Mouse (Mus musculus) left cerebral cortex, adult 9 months (tissue): ENCODE measurements around the gene Rbfox1.

ENCODE experiments used
- DNase-seq, 2 experiments: peaks; one replicate each; pipeline ENCODE4 v3.0.0; 2022; ENCODE audit warnings: low spot score in 2 of 2

The Rbfox1 gene

DNA sequence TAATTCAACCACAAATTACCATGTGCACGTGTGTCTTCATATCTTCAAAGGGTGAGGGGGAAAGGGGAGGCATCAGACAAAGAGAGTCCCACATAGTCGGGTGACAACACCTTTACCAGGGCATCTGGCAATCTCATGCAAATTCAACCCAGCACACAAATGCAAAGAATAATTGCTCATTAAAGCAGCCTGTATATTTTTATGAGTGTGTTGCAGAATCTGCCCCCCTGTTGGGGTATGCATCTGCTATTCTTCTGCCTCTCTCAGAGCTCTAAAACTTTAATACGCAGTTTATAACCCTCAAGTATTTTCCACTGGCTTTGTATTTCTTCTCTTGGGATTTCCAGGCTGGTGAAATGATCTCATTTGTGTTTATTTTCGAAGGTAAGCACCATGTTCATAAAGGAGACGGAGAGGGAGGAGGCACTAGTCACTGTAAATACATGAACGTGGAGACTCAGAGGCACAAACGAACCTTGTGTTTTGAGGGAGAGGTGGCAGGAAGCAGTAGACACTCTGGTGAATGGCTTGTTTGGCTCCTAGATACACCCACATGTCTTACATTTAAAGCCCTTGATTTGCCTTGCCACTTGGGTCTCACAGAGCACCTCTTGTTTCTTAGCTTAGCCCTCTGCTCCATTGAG lies 1462.5 kb downstream of the Rbfox1 start:
- no peak for DNase-seq

DNA sequence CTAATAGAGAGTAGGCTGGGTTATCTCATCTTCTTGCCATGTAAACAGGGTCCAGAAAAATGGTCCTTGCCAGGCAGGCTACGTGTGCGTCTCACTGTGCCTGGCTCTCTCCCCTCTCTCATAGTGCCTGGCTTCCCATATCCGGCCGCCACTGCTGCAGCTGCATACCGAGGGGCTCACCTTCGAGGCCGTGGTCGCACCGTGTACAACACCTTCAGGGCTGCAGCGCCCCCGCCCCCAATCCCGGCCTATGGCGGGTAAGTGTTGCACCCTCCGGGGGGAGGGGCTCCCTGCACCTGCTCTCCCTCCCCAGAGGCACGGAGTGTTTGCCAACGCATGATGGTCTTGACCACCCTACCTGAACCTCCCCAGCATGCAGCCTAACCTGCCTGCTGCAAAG lies 1467.7 kb downstream of the Rbfox1 start:
- no peak for DNase-seq

DNA sequence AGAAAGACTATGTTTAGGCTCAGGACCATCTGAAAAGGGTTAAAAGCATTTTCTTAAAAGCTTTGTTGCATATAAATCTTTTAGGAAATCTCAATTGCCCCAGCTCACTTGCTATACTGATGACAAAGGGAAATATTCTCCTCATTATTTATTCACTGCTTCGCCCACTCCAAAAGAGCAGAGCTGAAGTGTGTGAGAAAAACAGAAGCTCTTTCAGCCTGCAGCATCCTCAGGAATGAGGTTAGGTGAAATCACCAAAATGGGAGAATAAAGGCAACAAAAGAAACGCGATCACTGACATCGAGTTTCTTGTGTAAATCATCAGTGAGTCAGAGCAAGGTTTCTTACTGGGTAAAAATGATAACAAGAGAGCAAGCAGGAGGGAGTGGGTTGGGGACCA lies 1469.0 kb downstream of the Rbfox1 start:
- no peak for DNase-seq

DNA sequence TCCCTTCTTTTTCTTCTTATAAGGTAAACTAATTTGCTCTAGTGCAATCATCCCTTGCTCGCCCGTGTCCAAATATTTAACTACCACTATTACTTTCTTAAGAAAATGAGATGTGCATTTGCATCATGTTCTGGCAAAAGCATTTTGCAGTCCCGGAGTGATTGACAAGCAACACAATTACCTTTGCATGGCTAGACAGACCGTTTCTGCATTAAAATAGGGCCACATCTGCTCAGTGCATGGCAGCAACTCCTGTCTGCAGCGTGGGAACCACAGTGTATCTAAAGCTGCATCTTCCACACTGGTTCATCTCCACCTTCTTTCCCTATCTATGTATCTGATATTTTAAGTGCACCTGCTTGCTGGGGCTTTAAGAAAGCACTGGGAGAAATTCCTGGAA lies 1473.9 kb downstream of the Rbfox1 start:
- no peak for DNase-seq

DNA sequence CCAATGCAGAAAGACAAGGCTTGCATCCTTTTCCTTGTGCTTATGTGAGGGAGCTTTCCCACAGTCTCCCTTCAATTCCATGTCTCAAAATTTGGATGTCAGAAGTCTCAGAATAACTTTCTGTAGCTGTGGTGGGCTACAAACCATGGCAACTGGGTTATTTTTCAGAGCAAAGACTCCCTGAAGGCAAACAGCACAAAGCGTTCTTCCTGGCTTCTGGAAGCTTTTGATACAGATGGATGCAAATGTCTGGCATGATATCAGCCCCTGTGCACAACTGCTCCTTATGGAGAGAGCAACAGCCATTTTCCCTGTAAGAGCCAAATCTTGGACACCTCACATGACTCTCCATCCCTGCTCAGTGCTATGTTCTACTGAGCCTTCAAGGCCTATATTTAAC lies 1475.6 kb downstream of the Rbfox1 start:
- peak in 1 of 2 experiments; percentile 24 for DNase-seq

DNA sequence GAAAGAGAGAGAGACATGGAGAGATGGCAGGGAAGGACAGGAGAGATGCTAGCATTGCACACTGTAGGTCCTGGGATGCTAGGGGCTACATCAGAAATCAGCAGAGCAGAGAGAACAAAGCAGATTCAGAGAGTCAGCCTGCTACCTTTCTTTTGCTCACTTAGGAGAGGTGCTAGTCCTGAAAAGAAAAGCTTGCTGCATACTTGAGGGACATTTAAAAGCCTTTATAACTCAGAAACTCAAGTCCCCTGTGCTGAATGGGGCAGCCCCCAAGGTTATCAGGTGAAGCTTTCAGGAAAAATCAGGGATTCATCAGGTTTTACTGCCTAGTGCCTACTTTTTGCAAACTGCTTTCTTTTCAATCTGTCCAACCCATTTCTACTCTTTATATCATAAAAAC lies 1480.7 kb downstream of the Rbfox1 start:
- no peak for DNase-seq

DNA sequence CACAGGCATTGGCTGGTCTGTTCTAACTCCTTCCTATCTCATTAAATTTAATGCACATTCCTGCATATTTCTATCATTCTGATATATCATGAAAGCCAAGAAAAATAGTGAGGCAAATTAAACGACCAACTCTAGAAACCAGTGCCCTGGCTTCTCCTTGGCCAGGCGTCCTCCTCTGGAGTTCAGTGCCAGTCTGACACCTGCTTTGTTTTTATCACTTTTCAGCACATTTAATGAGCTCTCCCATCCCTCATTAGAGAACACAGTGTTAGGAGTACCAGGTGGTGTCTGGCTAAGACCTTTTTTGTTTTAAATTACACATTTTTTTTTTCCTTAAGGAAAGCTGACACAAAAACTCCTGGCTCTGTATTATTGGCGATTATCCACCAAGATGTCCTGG lies 1489.0 kb downstream of the Rbfox1 start:
- DNase-seq: no peak

DNA sequence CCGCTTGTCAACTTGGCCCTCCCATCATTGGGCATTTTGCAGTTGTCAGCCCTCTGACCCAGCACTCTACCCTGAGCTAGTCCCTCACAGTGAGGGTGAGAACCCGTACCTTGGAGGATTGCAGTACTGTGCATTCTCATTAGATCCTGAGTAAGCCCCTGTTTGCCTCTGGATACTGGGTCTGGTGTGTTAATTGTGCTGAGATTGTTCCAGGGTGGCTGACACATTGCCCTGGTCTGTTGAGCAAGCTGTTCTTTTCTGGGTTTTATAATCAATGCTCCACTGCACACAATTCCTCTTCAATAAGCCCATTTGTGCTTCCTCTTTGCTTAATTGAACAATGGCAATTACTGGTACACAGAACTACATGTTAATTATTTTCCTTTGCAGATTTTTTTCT lies 1489.5 kb downstream of the Rbfox1 start:
- DNase-seq: no peak

DNA sequence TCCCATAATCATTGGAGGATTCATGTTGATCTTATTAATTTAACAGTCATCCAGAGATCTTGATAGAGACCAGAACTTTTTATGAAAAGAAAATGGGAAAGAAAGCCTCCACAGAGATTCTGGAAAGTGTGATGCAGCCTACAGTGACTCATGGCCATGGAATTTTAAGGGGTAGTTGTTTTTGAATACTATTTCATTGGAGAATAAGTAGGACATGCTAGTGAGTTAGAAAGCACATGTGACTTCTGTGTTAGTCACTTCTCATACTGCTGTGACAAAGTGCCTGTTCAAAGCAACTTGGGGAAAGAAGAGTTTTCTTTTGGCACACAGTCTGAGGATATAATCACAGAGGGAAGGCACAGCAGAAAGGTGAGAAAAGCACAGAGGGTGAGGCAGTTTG lies 1510.9 kb downstream of the Rbfox1 start:
- peak in 1 of 2 experiments; percentile 8 for DNase-seq

DNA sequence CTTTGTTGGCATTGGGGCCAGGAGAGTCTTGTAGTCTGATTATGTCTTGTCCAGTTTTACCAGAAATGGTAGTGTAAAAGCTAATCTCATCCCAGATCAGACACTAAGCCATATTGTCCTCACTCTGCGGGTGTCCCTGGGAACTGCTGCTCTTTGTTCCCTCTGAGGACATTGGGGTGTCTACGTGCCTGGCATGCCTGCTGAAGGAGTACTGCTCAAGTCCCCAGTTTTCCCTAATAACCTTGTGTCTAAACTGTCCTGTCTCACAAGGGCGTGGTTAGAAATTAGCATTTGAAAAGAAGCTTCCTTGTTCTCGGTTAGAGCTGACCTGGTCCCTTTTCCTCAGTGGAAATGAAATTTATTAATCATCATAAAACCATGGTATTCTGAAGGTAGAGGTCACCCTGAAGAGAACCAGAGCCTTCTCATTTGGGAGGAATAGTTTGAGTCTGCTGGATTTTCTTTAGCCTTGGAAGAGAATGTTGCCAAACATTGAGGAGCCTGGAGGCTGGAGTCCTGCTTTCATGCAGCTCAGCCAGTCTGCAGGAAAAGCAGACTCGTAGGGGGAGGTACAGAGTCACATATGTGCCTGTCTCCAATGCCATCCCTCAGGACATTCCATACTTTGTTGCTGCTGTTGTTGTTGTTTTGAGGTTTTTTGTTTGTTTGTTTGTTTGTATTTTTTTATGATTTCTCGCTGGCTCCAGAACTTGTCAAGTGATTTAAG lies 1519.8 kb downstream of the Rbfox1 start:
- no peak for DNase-seq

DNA sequence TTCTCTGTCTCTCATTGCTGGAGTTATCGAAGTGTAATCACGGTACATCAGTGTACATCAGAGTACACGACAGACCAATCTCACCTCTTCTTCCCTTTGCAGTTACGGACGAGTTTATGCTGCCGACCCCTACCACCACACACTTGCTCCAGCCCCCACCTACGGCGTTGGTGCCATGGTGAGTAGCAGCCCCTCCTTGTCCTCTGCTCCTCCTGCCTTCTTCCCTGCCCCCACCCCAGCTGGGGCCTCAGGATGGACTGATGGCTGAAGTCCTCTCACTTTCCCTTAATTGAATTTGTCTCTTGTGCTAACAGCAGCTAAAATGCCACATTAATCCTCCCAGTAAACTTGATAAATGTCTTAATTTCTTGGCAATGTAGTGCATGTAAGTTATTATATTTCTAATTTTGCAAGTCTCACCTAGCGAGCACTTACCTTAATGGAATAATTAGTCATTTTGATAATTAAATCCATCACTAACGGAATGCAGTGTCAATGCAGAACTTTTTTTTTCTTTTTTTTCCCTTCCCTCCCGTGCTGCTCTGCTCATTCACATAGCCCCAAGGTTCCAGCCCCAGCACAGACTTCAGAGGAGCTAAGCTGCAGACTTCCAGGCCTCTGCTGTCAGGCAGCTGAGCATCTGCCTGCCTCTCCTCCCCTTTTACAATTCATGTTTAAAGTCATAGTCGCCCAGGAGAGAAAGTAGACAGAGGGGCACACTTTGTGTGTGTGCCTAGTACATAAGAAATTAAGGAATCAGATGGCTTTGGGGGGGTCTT lies 1522.9 kb downstream of the Rbfox1 start:
- no peak for DNase-seq

DNA sequence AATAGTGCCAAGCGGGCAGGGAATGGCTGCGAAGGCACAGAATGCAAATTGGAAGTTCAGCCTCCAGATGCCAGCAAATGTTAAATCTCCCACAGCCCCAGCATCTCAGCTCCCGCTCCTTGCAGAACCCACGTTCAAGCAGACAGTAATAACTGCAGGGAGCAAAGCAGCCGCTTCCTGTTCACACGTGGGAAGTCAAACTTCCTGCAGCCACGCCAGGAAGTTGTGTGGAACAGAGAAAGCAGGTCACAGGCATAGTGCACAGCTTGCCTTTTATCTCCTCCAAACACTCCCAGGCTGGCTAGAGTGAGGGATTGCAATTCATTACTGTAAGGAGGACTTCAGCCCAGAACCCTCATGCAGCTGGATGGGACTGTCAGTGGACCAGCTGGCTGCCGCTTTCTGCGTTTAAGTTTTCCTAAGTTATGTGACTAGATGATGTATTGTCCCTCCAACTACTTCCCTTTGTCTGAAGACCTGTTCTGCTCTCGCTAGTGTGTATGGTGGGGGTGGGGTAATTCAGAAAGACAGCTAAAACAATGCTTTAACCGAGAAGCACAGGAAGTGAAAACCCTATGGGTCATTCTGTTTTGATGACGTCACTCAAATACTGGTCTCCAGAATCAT lies 1534.6 kb downstream of the Rbfox1 start:
- DNase-seq: peak; percentile 20 to 56

DNA sequence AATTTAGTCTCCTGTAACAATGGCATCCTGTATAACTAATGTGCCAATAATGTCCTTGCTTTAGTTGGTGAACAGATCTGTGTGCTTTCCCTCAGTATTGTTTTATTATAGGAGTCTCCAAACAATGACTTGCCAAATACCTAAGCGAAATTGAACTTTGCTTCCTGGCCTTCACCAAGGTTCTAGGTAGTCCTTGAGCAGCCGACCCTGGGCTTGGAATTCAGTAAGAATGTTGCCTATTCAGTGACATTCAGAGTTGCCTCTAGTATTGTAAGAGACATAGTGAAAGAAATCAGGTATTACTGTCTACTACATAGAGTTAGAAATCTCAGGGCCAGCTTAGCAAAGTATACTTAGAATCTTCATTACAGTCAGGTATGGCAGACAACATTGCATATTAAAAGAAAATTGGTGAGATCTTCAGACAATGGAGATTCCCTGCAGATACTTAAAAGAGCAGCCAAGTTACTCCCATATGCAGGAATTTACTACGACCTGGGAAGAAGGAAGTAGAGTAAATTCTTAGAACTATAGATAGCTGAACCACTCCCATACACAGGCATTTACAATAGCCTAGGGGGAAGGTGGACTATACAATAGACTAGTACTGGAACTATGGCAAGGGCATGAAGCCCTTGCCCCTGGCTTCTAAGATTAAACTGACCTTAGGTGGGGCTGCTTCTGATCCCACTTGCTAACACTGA lies 1540.4 kb downstream of the Rbfox1 start:
- DNase-seq: no peak

DNA sequence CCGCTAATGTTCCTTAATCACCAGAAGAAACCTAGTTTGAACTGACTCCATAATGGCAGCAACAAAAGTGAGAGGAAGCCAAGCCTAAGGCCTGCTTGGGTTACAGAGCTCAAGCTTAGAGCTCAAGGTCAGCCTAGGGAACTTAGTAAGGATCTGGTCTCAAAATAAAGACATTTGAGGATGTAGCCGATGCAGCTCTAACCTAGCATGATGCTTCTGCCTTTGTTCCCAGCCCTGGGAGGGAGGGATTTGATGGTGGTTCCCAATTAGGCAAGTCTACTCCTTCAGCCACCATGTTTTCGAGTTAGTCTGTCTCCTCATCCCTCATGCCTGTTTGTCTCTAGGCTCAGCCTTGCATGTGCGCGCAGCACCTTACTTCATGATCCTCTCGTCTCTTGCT lies 1548.1 kb downstream of the Rbfox1 start:
- DNase-seq: no peak

DNA sequence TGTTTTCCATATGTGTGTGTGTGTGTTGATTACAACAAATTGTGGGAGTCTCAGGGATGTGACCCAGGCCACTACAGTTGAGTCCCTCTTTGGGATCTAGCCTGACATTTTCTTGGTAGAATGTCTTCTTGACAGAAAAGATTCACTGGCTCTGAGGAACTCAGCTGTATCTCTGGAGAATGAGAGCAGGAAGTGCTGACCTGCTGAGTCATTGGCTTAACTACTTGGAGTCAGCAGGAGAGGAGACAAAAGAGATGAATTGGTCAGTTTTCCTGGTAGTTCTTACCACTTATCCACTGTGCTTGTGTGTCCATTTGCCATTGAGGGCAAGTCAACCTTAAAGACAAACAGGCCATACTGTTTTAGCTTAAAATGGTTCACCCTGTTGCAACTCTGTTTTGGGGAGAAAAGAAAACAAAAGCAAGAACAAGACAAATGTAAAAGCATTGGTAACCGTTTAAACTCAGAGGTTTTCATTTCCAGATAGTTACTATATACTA lies 1561.7 kb downstream of the Rbfox1 start:
- no peak for DNase-seq

DNA sequence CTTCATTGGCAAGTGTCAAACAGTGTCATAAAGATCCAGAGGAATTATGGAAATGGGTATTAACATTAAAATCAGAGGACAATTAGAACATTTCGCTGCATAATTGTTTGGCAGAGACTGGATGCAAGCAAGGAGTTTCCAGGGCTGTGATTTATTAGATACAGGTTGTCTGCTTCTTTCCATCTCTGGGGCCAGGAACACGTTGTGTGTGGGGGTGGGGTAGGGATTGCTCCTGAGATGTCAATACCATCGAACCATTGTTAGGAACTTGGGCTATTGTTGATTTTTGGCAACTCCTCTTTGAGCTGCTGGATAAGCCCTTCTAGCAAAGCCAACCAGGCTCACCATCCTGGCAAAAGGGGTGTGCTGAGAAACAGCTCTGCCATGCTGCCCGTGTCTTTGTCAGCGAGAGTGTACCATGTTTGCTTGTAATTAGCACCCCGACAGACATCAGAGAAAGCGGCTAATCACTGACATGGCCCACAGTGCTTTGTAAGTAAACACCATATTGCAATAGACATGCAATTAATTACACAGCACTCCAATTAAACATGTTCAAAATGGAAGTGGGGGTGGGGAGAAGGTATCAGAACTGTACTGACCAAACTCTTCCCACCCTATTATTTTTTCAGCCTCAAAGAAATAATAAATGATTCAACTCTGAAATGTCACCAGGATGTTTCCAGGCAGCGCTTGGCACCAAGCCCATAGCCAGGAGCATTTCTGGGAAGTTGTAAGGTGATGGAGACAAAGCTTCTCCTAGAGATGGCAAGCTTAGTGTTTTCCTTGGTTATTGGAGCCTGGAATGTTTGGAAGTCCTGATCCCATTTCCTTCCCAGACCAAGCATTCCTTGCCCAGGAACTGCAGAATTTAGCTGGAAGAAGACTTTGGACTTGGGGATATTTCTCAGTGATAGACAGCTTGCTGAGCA lies 1562.8 kb downstream of the Rbfox1 start:
- no peak for DNase-seq

DNA sequence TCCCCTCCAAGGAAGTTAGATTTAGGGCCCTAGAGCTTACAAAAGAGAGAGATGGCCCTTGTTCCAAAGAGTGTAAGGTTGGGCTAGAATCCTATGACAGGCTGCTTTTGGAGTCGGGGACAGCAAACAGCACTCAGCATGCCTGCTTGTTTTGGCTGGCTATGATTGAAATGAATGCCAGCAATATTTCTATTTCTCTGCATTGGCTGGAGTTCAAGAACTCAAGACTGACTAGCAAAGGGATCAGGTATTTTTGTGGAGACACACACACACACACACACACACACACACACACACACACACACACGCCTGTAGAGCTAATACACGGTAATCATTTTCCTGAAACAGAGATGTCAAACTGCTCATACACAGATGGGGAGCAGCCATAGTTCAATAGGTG lies 1566.0 kb downstream of the Rbfox1 start:
- DNase-seq: no peak

DNA sequence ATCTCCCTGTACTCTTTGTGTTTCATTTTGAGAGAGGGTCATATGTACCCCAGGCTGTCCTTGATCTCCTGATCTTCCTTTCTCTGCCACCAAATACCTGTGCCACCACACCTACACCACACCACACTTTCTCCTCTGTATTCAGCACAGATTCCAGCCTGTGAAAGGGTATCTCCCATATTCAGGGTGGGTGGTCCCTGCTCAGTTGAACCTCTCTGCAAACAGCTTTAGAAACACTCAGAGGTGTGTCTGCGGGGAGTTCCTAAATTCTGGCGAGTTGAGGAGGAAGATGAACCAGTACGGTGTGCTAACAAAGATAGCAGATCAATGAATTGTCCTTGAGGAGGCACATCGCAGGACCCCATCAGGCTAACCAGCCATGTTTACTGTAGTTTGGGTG lies 1572.4 kb downstream of the Rbfox1 start:
- DNase-seq: no peak
